Mouse (Mus musculus): ENCODE data around the gene Cdkn1c. TPM values are rescaled to one million over a fixed set of nuclear protein-coding genes. Genes with fewer than 3 reads are reported as not detected.

Gene Cdkn1c
- polyA plus RNA-seq, 1 experiment from 2014 or later, result 675 TPM

DNA sequence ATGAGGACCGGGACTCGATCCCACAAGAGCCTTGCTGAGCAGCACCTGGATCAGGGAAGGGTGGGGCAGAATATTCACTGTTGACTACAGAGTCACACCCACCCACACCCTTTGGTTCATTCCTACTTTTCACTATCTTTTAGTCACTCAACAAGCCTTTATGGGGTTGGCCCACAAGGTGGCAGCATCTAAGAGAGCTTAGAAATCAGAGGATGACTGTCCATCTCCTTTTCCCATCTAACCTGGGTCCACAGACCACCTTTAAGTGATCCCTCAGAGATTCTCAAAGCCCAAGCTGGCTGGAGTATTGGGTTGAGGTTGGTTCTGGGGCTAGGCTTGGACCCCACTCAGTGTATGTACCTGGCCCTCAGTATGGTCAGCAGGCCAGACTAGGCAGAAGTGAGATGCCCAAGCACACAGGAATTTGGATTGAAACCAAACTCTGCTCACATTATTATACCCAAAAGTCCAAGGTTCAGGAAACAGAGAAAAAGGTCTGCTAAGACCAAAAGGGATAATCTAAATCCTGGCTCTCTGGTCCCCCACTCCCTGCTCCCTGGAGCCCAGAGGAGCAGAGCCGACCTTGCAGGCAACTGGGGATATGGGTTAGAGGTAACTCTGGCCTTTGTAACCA lies 16.0 kb upstream of the Cdkn1c start:
- Histone ChIP-seq H3K9ac (replicated peaks; ENCODE audit: low read length) (no peak overlapping the region), H3K4me2 (replicated peaks; ENCODE audit: low read depth, low read length) (no peak overlapping the region), H3K4me1 (ENCODE audit: insufficient read depth, low read length) (peaks cover 6% of the 10 kb centered on the region; the same call in 1 of the 2 replicates), H3K27ac (ENCODE audit: low read length) (no peak overlapping the region), H3K36me3 (ENCODE audit: insufficient read depth, low read length) (no peaks in the 10 kb centered on the region), H3K9me3 (ENCODE audit: low read length) (no peaks in the 10 kb centered on the region), H3K27me3 (ENCODE audit: insufficient read depth, low read length) (no peaks in the 10 kb centered on the region), H3K4me3 (ENCODE audit: low read length) (no peak overlapping the region)
- no peak for ATAC-seq (ENCODE audit: low FRiP score, low TSS enrichment)
- WGBS, result 90% methylated on average over 3 of the region's 3 CpGs

DNA sequence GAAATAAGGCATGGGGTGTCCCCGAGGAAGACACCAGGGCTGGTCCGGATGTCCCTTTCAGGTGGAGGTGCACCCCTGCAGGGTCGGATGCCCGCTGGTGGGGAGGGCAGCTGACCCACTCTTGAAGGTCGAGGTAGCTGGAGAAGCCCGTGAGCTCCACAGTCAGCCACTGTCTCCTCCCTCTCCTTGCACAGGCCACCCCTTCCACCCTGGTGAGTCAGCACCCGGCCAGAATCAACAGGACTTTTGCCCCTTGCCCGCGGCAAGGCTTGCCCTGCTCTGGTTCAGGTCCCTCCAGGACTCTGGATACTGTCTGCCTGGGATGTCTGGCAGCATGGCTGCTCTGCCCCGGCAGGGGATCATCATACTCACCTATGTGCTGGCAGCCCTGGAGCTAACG lies 15.0 kb upstream of the Cdkn1c start:
- peaks cover 6% of the 10 kb centered on the region; the same call in 1 of the 2 replicates for H3K4me1 ChIP-seq (ENCODE audit: insufficient read depth, low read length)
- ATAC-seq (ENCODE audit: low FRiP score, low TSS enrichment), result peak; percentile 64
- H3K9me3 ChIP-seq (ENCODE audit: low read length), result no peaks in the 10 kb centered on the region
- no peaks in the 10 kb centered on the region for H3K36me3 ChIP-seq (ENCODE audit: insufficient read depth, low read length)
- no peaks in the 10 kb centered on the region for H3K27me3 ChIP-seq (ENCODE audit: insufficient read depth, low read length)
- no peak overlapping the region for H3K9ac ChIP-seq (replicated peaks; ENCODE audit: low read length)
- WGBS, result 68% methylated on average over 11 of the region's 11 CpGs
- H3K4me2 ChIP-seq (replicated peaks; ENCODE audit: low read depth, low read length), result no peak overlapping the region
- no peak overlapping the region for H3K27ac ChIP-seq (ENCODE audit: low read length)
- H3K4me3 ChIP-seq (ENCODE audit: low read length), result no peak overlapping the region

GRCm38 (mm10) chr7:143474811-143475210 lies 14.0 kb upstream of the Cdkn1c start:
- 26% methylated on average over 10 of the region's 10 CpGs for WGBS
- Histone ChIP-seq H3K4me2 (replicated peaks; ENCODE audit: low read depth, low read length) (0 out of 2 replicates have a peak overlapping the region, but pooled peaks have one; percentile 12), H3K4me1 (ENCODE audit: insufficient read depth, low read length) (peaks cover 6% of the 10 kb centered on the region; the same call in 1 of the 2 replicates), H3K36me3 (ENCODE audit: insufficient read depth, low read length) (no peaks in the 10 kb centered on the region), H3K9me3 (ENCODE audit: low read length) (no peaks in the 10 kb centered on the region), H3K27ac (ENCODE audit: low read length) (no peak overlapping the region), H3K9ac (replicated peaks; ENCODE audit: low read length) (no peak overlapping the region), H3K4me3 (ENCODE audit: low read length) (no peak overlapping the region), H3K27me3 (ENCODE audit: insufficient read depth, low read length) (no peaks in the 10 kb centered on the region)
- no peak; the same call in 1 of the 2 replicates for ATAC-seq (ENCODE audit: low FRiP score, low TSS enrichment)

GRCm38 (mm10) chr7:143473347-143474101 lies 12.7 kb upstream of the Cdkn1c start, which contains the start of gene Slc22a18:
Gene Slc22a18 (plus strand): TSS chr7:143473736.
- H3K4me2 ChIP-seq (replicated peaks; ENCODE audit: low read depth, low read length), result peak within 1 kb of the TSS; percentile 34
- H3K4me3 ChIP-seq (ENCODE audit: low read length), result peak within 1 kb of the TSS; percentile 24
- H3K36me3 ChIP-seq (ENCODE audit: insufficient read depth, low read length), result no peaks in the 10 kb centered on the region
- 37% methylated on average over 4 of the region's 4 CpGs for WGBS
- no peak for ATAC-seq (ENCODE audit: low FRiP score, low TSS enrichment)
- H3K27ac ChIP-seq (ENCODE audit: low read length), result no peak within 1 kb of the TSS; the same call in 1 of the 2 replicates
- peaks cover 6% of the 10 kb centered on the region; the same call in 1 of the 2 replicates for H3K4me1 ChIP-seq (ENCODE audit: insufficient read depth, low read length)
- peak within 1 kb of the TSS; percentile 29; the same call in 1 of the 2 replicates for H3K9ac ChIP-seq (replicated peaks; ENCODE audit: low read length)
- H3K9me3 ChIP-seq (ENCODE audit: low read length), result no peaks in the 10 kb centered on the region
- no peaks in the 10 kb centered on the region for H3K27me3 ChIP-seq (ENCODE audit: insufficient read depth, low read length)

GRCm38 (mm10) chr7:143469946-143470345 lies 9.1 kb upstream of the Cdkn1c start:
- no peak overlapping the region for H3K4me3 ChIP-seq (ENCODE audit: low read length)
- H3K4me2 ChIP-seq (replicated peaks; ENCODE audit: low read depth, low read length), result no peak overlapping the region
- H3K9me3 ChIP-seq (ENCODE audit: low read length), result no peaks in the 10 kb centered on the region; the same call in 1 of the 2 replicates
- 0 out of 2 replicates have a peak, but pooled peaks have one; percentile 25 for ATAC-seq (ENCODE audit: low FRiP score, low TSS enrichment)
- 12% methylated on average over 8 of the region's 8 CpGs for WGBS
- H3K9ac ChIP-seq (replicated peaks; ENCODE audit: low read length), result no peak overlapping the region
- no peaks in the 10 kb centered on the region for H3K27me3 ChIP-seq (ENCODE audit: insufficient read depth, low read length)
- no peak overlapping the region for H3K27ac ChIP-seq (ENCODE audit: low read length)
- H3K36me3 ChIP-seq (ENCODE audit: insufficient read depth, low read length), result no peaks in the 10 kb centered on the region
- peaks cover 11% of the 10 kb centered on the region; the same call in 1 of the 2 replicates for H3K4me1 ChIP-seq (ENCODE audit: insufficient read depth, low read length)

GRCm38 (mm10) chr7:143467714-143468113 lies 6.9 kb upstream of the Cdkn1c start:
- peaks cover 7% of the 10 kb centered on the region; the same call in 1 of the 2 replicates for H3K4me1 ChIP-seq (ENCODE audit: insufficient read depth, low read length)
- no peaks in the 10 kb centered on the region; the same call in 1 of the 2 replicates for H3K9me3 ChIP-seq (ENCODE audit: low read length)
- no peak overlapping the region for H3K27ac ChIP-seq (ENCODE audit: low read length)
- H3K4me3 ChIP-seq (ENCODE audit: low read length), result no peak overlapping the region
- no peak for ATAC-seq (ENCODE audit: low FRiP score, low TSS enrichment)
- no peak overlapping the region for H3K4me2 ChIP-seq (replicated peaks; ENCODE audit: low read depth, low read length)
- H3K27me3 ChIP-seq (ENCODE audit: insufficient read depth, low read length), result no peaks in the 10 kb centered on the region
- H3K9ac ChIP-seq (replicated peaks; ENCODE audit: low read length), result no peak overlapping the region
- H3K36me3 ChIP-seq (ENCODE audit: insufficient read depth, low read length), result no peaks in the 10 kb centered on the region
- 15% methylated on average over 6 of the region's 6 CpGs for WGBS

DNA sequence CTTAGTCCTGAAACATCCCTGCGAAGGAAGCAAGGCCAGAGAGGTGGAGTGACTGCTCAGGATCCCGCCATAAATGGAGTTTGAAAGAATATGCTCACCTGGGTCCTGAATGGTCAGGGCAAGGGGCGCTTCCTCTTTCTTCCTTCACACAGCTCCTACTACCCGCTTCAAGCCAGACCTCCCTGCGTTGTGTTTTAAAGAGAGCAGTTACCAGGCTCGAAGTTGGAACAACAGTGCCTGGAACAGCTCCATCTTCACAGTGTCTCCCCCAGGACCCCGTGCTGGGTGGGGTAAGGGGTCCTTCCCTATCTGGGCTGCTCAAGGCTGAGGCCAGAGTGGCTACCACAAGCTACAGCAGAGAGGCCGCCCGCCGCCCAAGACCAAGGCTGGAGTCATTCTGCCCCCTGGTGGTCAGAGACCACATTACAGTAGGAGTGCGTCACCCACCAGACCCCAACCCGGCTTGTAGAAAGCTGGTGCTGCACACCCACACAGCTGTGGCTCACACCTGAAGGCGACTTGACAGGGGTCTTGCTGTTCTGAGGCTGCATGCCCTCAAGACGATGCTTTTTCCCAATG lies 5.3 kb upstream of the Cdkn1c start:
- peaks cover 16% of the 10 kb centered on the region for H3K4me1 ChIP-seq (ENCODE audit: insufficient read depth, low read length)
- 0 out of 2 replicates have a peak, but pooled peaks have one; percentile 23 for ATAC-seq (ENCODE audit: low FRiP score, low TSS enrichment)
- no peaks in the 10 kb centered on the region for H3K27me3 ChIP-seq (ENCODE audit: insufficient read depth, low read length)
- H3K27ac ChIP-seq (ENCODE audit: low read length), result no peak overlapping the region
- peaks cover 5% of the 10 kb centered on the region; the same call in 1 of the 2 replicates for H3K9me3 ChIP-seq (ENCODE audit: low read length)
- no peak overlapping the region for H3K4me3 ChIP-seq (ENCODE audit: low read length)
- no peak overlapping the region for H3K9ac ChIP-seq (replicated peaks; ENCODE audit: low read length)
- H3K36me3 ChIP-seq (ENCODE audit: insufficient read depth, low read length), result no peaks in the 10 kb centered on the region
- no peak overlapping the region for H3K4me2 ChIP-seq (replicated peaks; ENCODE audit: low read depth, low read length)
- WGBS, result 42% methylated on average over 14 of the region's 14 CpGs

- peaks cover 17% of the 10 kb centered on the region for H3K9me3 ChIP-seq (ENCODE audit: low read length)
- 19% methylated on average over 56 of the region's 56 CpGs for WGBS
- H3K27ac ChIP-seq (ENCODE audit: low read length), result peak overlapping the region; percentile 59
- no peaks in the 10 kb centered on the region for H3K36me3 ChIP-seq (ENCODE audit: insufficient read depth, low read length)
- ATAC-seq (ENCODE audit: low FRiP score, low TSS enrichment), result peak; percentile 10; the same call in 1 of the 2 replicates
- peak overlapping the region; percentile 47 for H3K4me3 ChIP-seq (ENCODE audit: low read length)
- H3K4me2 ChIP-seq (replicated peaks; ENCODE audit: low read depth, low read length), result peak overlapping the region; percentile 60
- H3K9ac ChIP-seq (replicated peaks; ENCODE audit: low read length), result peak overlapping the region; percentile 66
- no peaks in the 10 kb centered on the region for H3K27me3 ChIP-seq (ENCODE audit: insufficient read depth, low read length)
- peaks cover 16% of the 10 kb centered on the region for H3K4me1 ChIP-seq (ENCODE audit: insufficient read depth, low read length)
Observed at GRCm38 (mm10) chr7:143464811-143465560, 4.1 kb upstream of the Cdkn1c start.

- Histone ChIP-seq H3K27me3 (ENCODE audit: insufficient read depth, low read length) (no peaks in the 10 kb centered on the region), H3K9me3 (ENCODE audit: low read length) (peaks cover 28% of the 10 kb centered on the region), H3K4me3 (ENCODE audit: low read length) (no peak overlapping the region), H3K9ac (replicated peaks; ENCODE audit: low read length) (no peak overlapping the region), H3K27ac (ENCODE audit: low read length) (peak overlapping the region; percentile 49; the same call in 1 of the 2 replicates), H3K36me3 (ENCODE audit: insufficient read depth, low read length) (no peaks in the 10 kb centered on the region), H3K4me1 (ENCODE audit: insufficient read depth, low read length) (peaks cover 16% of the 10 kb centered on the region), H3K4me2 (replicated peaks; ENCODE audit: low read depth, low read length) (no peak overlapping the region)
- ATAC-seq (ENCODE audit: low FRiP score, low TSS enrichment), result no peak
- 27% methylated on average over 11 of the region's 11 CpGs for WGBS
Observed at GRCm38 (mm10) chr7:143463865-143464415, 3.1 kb upstream of the Cdkn1c start.
